Mouse (Mus musculus): ENCODE results near the gene Tpte. TPM values are rescaled to one million over a fixed set of nuclear protein-coding genes. Genes with fewer than 3 reads are reported as not detected.

The Tpte gene
- polyA plus RNA-seq, 1 experiment from 2014 or later: not detected

GRCm38 (mm10) chr8:22311446-22311845 is 28.2 kb downstream of the Tpte start:
- no peak for ATAC-seq (ENCODE audit: low read depth)
- Histone ChIP-seq H3K9me3 (ENCODE audit: control insufficient read depth, low read length) (no peaks in the 10 kb centered on the region), H3K36me3 (ENCODE audit: control insufficient read depth, insufficient read depth, low read length) (no peaks in the 10 kb centered on the region), H3K27ac (ENCODE audit: low read length) (no peak overlapping the region), H3K27me3 (ENCODE audit: control insufficient read depth, insufficient read depth, low read depth, low read length) (no peaks in the 10 kb centered on the region), H3K4me3 (ENCODE audit: low read length) (no peak overlapping the region), H3K4me2 (ENCODE audit: low read depth, low read length) (no peak overlapping the region), H3K4me1 (replicated peaks; ENCODE audit: control insufficient read depth, insufficient read depth, low read length) (no peaks in the 10 kb centered on the region), H3K9ac (ENCODE audit: low read length) (no peak overlapping the region)
- WGBS: 62% methylated on average over 9 of the region's 9 CpGs

- H3K9ac ChIP-seq (ENCODE audit: low read length): no peak overlapping the region
- no peak overlapping the region for H3K4me3 ChIP-seq (ENCODE audit: low read length)
- ATAC-seq (ENCODE audit: low read depth): no peak
- no peaks in the 10 kb centered on the region for H3K9me3 ChIP-seq (ENCODE audit: control insufficient read depth, low read length)
- no peaks in the 10 kb centered on the region for H3K36me3 ChIP-seq (ENCODE audit: control insufficient read depth, insufficient read depth, low read length)
- 73% methylated on average over 13 of the region's 13 CpGs for WGBS
- H3K4me1 ChIP-seq (replicated peaks; ENCODE audit: control insufficient read depth, insufficient read depth, low read length): no peaks in the 10 kb centered on the region
- no peak overlapping the region for H3K4me2 ChIP-seq (ENCODE audit: low read depth, low read length)
- no peaks in the 10 kb centered on the region for H3K27me3 ChIP-seq (ENCODE audit: control insufficient read depth, insufficient read depth, low read depth, low read length)
- H3K27ac ChIP-seq (ENCODE audit: low read length): no peak overlapping the region
Observed at GRCm38 (mm10) chr8:22335426-22335825, 52.2 kb downstream of the Tpte start.

- no peak overlapping the region for H3K4me3 ChIP-seq (ENCODE audit: low read length)
- H3K9me3 ChIP-seq (ENCODE audit: control insufficient read depth, low read length): no peaks in the 10 kb centered on the region
- H3K27me3 ChIP-seq (ENCODE audit: control insufficient read depth, insufficient read depth, low read depth, low read length): no peaks in the 10 kb centered on the region
- no peak overlapping the region for H3K4me2 ChIP-seq (ENCODE audit: low read depth, low read length)
- H3K4me1 ChIP-seq (replicated peaks; ENCODE audit: control insufficient read depth, insufficient read depth, low read length): no peaks in the 10 kb centered on the region
- WGBS: 74% methylated on average over 6 of the region's 6 CpGs
- H3K36me3 ChIP-seq (ENCODE audit: control insufficient read depth, insufficient read depth, low read length): no peaks in the 10 kb centered on the region
- no peak overlapping the region for H3K9ac ChIP-seq (ENCODE audit: low read length)
- no peak overlapping the region for H3K27ac ChIP-seq (ENCODE audit: low read length)
- no peak for ATAC-seq (ENCODE audit: low read depth)
Observed at GRCm38 (mm10) chr8:22359359-22359758, 76.1 kb downstream of the Tpte start.

- Histone ChIP-seq H3K27ac (ENCODE audit: low read length) (no peak overlapping the region), H3K9ac (ENCODE audit: low read length) (no peak overlapping the region), H3K4me3 (ENCODE audit: low read length) (no peak overlapping the region), H3K9me3 (ENCODE audit: control insufficient read depth, low read length) (no peaks in the 10 kb centered on the region), H3K4me2 (ENCODE audit: low read depth, low read length) (no peak overlapping the region), H3K36me3 (ENCODE audit: control insufficient read depth, insufficient read depth, low read length) (no peaks in the 10 kb centered on the region), H3K27me3 (ENCODE audit: control insufficient read depth, insufficient read depth, low read depth, low read length) (no peaks in the 10 kb centered on the region), H3K4me1 (replicated peaks; ENCODE audit: control insufficient read depth, insufficient read depth, low read length) (no peaks in the 10 kb centered on the region)
- ATAC-seq (ENCODE audit: low read depth): no peak
- WGBS: 62% methylated on average over 6 of the region's 6 CpGs
Observed at GRCm38 (mm10) chr8:22359882-22360281, 76.6 kb downstream of the Tpte start.

GRCm38 (mm10) chr8:22376311-22376710 is 93.1 kb downstream of the Tpte start:
- Histone ChIP-seq H3K27me3 (ENCODE audit: control insufficient read depth, insufficient read depth, low read depth, low read length) (no peaks in the 10 kb centered on the region), H3K36me3 (ENCODE audit: control insufficient read depth, insufficient read depth, low read length) (peaks cover 9% of the 10 kb centered on the region), H3K9me3 (ENCODE audit: control insufficient read depth, low read length) (no peaks in the 10 kb centered on the region), H3K4me3 (ENCODE audit: low read length) (no peak overlapping the region), H3K9ac (ENCODE audit: low read length) (no peak overlapping the region), H3K4me1 (replicated peaks; ENCODE audit: control insufficient read depth, insufficient read depth, low read length) (no peaks in the 10 kb centered on the region), H3K27ac (ENCODE audit: low read length) (no peak overlapping the region), H3K4me2 (ENCODE audit: low read depth, low read length) (no peak overlapping the region)
- ATAC-seq (ENCODE audit: low read depth): no peak
- 85% methylated on average over 5 of the region's 5 CpGs for WGBS

- H3K36me3 ChIP-seq (ENCODE audit: control insufficient read depth, insufficient read depth, low read length): peaks cover 15% of the 10 kb centered on the region
- H3K27ac ChIP-seq (ENCODE audit: low read length): no peak overlapping the region
- ATAC-seq (ENCODE audit: low read depth): peak; percentile 74; the same call in 1 of the 2 replicates
- no peaks in the 10 kb centered on the region for H3K4me1 ChIP-seq (replicated peaks; ENCODE audit: control insufficient read depth, insufficient read depth, low read length)
- WGBS: 42% methylated on average over 5 of the region's 5 CpGs
- H3K9ac ChIP-seq (ENCODE audit: low read length): no peak overlapping the region
- H3K4me3 ChIP-seq (ENCODE audit: low read length): no peak overlapping the region
- no peaks in the 10 kb centered on the region for H3K9me3 ChIP-seq (ENCODE audit: control insufficient read depth, low read length)
- no peak overlapping the region for H3K4me2 ChIP-seq (ENCODE audit: low read depth, low read length)
- no peaks in the 10 kb centered on the region for H3K27me3 ChIP-seq (ENCODE audit: control insufficient read depth, insufficient read depth, low read depth, low read length)
Observed at GRCm38 (mm10) chr8:22376903-22377302, 93.7 kb downstream of the Tpte start.

- H3K4me2 ChIP-seq (ENCODE audit: low read depth, low read length): no peak overlapping the region
- no peak overlapping the region for H3K9ac ChIP-seq (ENCODE audit: low read length)
- H3K36me3 ChIP-seq (ENCODE audit: control insufficient read depth, insufficient read depth, low read length): peaks cover 14% of the 10 kb centered on the region
- H3K27me3 ChIP-seq (ENCODE audit: control insufficient read depth, insufficient read depth, low read depth, low read length): no peaks in the 10 kb centered on the region
- H3K27ac ChIP-seq (ENCODE audit: low read length): no peak overlapping the region
- no peaks in the 10 kb centered on the region for H3K4me1 ChIP-seq (replicated peaks; ENCODE audit: control insufficient read depth, insufficient read depth, low read length)
- ATAC-seq (ENCODE audit: low read depth): no peak
- H3K9me3 ChIP-seq (ENCODE audit: control insufficient read depth, low read length): no peaks in the 10 kb centered on the region
- no peak overlapping the region for H3K4me3 ChIP-seq (ENCODE audit: low read length)
- 93% methylated on average over 11 of the region's 11 CpGs for WGBS
Observed at GRCm38 (mm10) chr8:22380934-22381333, 97.7 kb downstream of the Tpte start.

- Histone ChIP-seq H3K9ac (ENCODE audit: low read length) (no peak overlapping the region), H3K27me3 (ENCODE audit: control insufficient read depth, insufficient read depth, low read depth, low read length) (no peaks in the 10 kb centered on the region), H3K4me3 (ENCODE audit: low read length) (no peak overlapping the region), H3K4me2 (ENCODE audit: low read depth, low read length) (no peak overlapping the region), H3K9me3 (ENCODE audit: control insufficient read depth, low read length) (no peaks in the 10 kb centered on the region), H3K4me1 (replicated peaks; ENCODE audit: control insufficient read depth, insufficient read depth, low read length) (no peaks in the 10 kb centered on the region), H3K27ac (ENCODE audit: low read length) (no peak overlapping the region), H3K36me3 (ENCODE audit: control insufficient read depth, insufficient read depth, low read length) (peaks cover 15% of the 10 kb centered on the region)
- ATAC-seq (ENCODE audit: low read depth): no peak
- 89% methylated on average over 19 of the region's 19 CpGs for WGBS
Observed at GRCm38 (mm10) chr8:22382824-22383595, 99.8 kb downstream of the Tpte start.

- no peaks in the 10 kb centered on the region for H3K27me3 ChIP-seq (ENCODE audit: control insufficient read depth, insufficient read depth, low read depth, low read length)
- no peak overlapping the region for H3K4me2 ChIP-seq (ENCODE audit: low read depth, low read length)
- no peak overlapping the region for H3K27ac ChIP-seq (ENCODE audit: low read length)
- 86% methylated on average over 6 of the region's 6 CpGs for WGBS
- no peaks in the 10 kb centered on the region for H3K9me3 ChIP-seq (ENCODE audit: control insufficient read depth, low read length)
- peaks cover 28% of the 10 kb centered on the region for H3K36me3 ChIP-seq (ENCODE audit: control insufficient read depth, insufficient read depth, low read length)
- no peak for ATAC-seq (ENCODE audit: low read depth)
- no peak overlapping the region for H3K4me3 ChIP-seq (ENCODE audit: low read length)
- no peak overlapping the region for H3K9ac ChIP-seq (ENCODE audit: low read length)
- no peaks in the 10 kb centered on the region for H3K4me1 ChIP-seq (replicated peaks; ENCODE audit: control insufficient read depth, insufficient read depth, low read length)
Observed at GRCm38 (mm10) chr8:22385158-22385557, 101.9 kb downstream of the Tpte start.
